Mouse (Mus musculus): Measurements from ENCODE around the gene Kifc1. TPM values are rescaled to one million over a fixed set of nuclear protein-coding genes. Genes with fewer than 3 reads are reported as not detected.

The Kifc1 gene
- polyA plus RNA-seq, 1 experiment from 2014 or later = 7.5 TPM

DNA sequence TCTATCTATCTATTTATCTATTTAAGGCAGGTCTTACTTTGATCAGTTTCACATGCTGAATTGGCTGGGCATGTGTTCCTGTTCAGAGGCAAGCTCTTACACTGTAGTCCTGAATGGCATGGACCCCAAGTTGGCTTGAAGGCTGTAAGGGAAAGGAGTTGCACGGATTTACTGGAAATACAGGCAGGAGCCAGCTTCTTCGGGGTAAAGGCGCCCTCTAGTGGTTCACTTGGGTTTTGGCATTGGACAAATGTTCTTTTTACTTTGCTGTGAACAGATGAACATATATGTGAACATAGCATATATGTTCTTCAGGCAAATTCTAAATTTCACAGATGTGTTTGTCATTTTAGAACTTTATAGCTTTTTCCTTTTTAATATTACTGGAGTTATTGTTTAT is 63.6 kb downstream of the Kifc1 start:
- no peak overlapping the region for H3K4me3 ChIP-seq (replicated peaks)
- 0% methylated on average over 3 of the region's 3 CpGs for WGBS (ENCODE audit: insufficient replicate concordance)
- ATAC-seq (ENCODE audit: insufficient read depth) = no peak
- H3K4me2 ChIP-seq = no peak overlapping the region
- no peak overlapping the region for H3K9ac ChIP-seq
- H3K36me3 ChIP-seq (replicated peaks) = peaks cover 53% of the 10 kb centered on the region
- H3K4me1 ChIP-seq (replicated peaks) = peaks cover 45% of the 10 kb centered on the region
- no peaks in the 10 kb centered on the region for H3K27me3 ChIP-seq
- H3K9me3 ChIP-seq (replicated peaks) = no peaks in the 10 kb centered on the region
- H3K27ac ChIP-seq (replicated peaks) = no peak overlapping the region

Small RNA genes lying within 50 kb of the gene (microRNA-seq; reads per million reads assigned to microRNA genes)
- gene Gm27740 = not detected

Other genes with a start within 250 kb of the Kifc1 start
- 117 and 122 TPM in 2 replicates for gene Hnrnpm, start 203.8 kb downstream of the Kifc1 start, polyA plus RNA-seq (2015; fragmentation: Nextera tagmentation; extraction: Ambion mirVana)
- gene March2, start 172.0 kb downstream of the Kifc1 start, polyA plus RNA-seq (2015; fragmentation: Nextera tagmentation; extraction: Ambion mirVana) = 274 and 311 TPM in 2 replicates
- 111 and 116 TPM in 2 replicates for gene Rab11b, start 130.1 kb downstream of the Kifc1 start, polyA plus RNA-seq (2015; fragmentation: Nextera tagmentation; extraction: Ambion mirVana)
- gene Angptl4, start 108.8 kb downstream of the Kifc1 start, polyA plus RNA-seq (2015; fragmentation: Nextera tagmentation; extraction: Ambion mirVana) = 23.0 and 27.6 TPM in 2 replicates
- gene Kank3, start 80.1 kb downstream of the Kifc1 start, polyA plus RNA-seq (2015; fragmentation: Nextera tagmentation; extraction: Ambion mirVana) = 10.4 and 12.8 TPM in 2 replicates
- 356 and 444 TPM in 2 replicates for gene Rps28, start 66.1 kb downstream of the Kifc1 start, polyA plus RNA-seq (2015; fragmentation: Nextera tagmentation; extraction: Ambion mirVana)
- 240 and 251 TPM in 2 replicates for gene Ndufa7, start 66.1 kb downstream of the Kifc1 start, polyA plus RNA-seq (2015; fragmentation: Nextera tagmentation; extraction: Ambion mirVana)
- 14.4 and 14.7 TPM in 2 replicates for gene Cd320, start 47.6 kb downstream of the Kifc1 start, polyA plus RNA-seq (2015; fragmentation: Nextera tagmentation; extraction: Ambion mirVana)
- not detected in 2 replicates for gene Gm7029, start 16.8 kb downstream of the Kifc1 start, polyA plus RNA-seq (2015; fragmentation: Nextera tagmentation; extraction: Ambion mirVana)
- gene Platr17, start 14.5 kb upstream of the Kifc1 start, polyA plus RNA-seq (2015; fragmentation: Nextera tagmentation; extraction: Ambion mirVana) = 0.35 and 0.38 TPM in 2 replicates
- gene Daxx, start 18.8 kb upstream of the Kifc1 start, polyA plus RNA-seq (2015; fragmentation: Nextera tagmentation; extraction: Ambion mirVana) = 18.7 and 20.4 TPM in 2 replicates
- gene Tapbp, start 25.2 kb upstream of the Kifc1 start, polyA plus RNA-seq (2015; fragmentation: Nextera tagmentation; extraction: Ambion mirVana) = 33.3 and 35.7 TPM in 2 replicates
- 8.2 and 9.8 TPM in 2 replicates for gene Zbtb22, start 25.2 kb upstream of the Kifc1 start, polyA plus RNA-seq (2015; fragmentation: Nextera tagmentation; extraction: Ambion mirVana)
- gene Rgl2, start 38.9 kb upstream of the Kifc1 start, polyA plus RNA-seq (2015; fragmentation: Nextera tagmentation; extraction: Ambion mirVana) = 8.2 and 10.2 TPM in 2 replicates
- 89.6 and 96.8 TPM in 2 replicates for gene Pfdn6, start 49.7 kb upstream of the Kifc1 start, polyA plus RNA-seq (2015; fragmentation: Nextera tagmentation; extraction: Ambion mirVana)
- gene Wdr46, start 50.0 kb upstream of the Kifc1 start, polyA plus RNA-seq (2015; fragmentation: Nextera tagmentation; extraction: Ambion mirVana) = 18.4 and 19.3 TPM in 2 replicates
- 2.4 and 2.5 TPM in 2 replicates for gene B3galt4, start 60.8 kb upstream of the Kifc1 start, polyA plus RNA-seq (2015; fragmentation: Nextera tagmentation; extraction: Ambion mirVana)
- gene Vps52, start 65.2 kb upstream of the Kifc1 start, polyA plus RNA-seq (2015; fragmentation: Nextera tagmentation; extraction: Ambion mirVana) = 23.3 and 24.6 TPM in 2 replicates
- 939 and 1,010 TPM in 2 replicates for gene Rps18, start 65.3 kb upstream of the Kifc1 start, polyA plus RNA-seq (2015; fragmentation: Nextera tagmentation; extraction: Ambion mirVana)
- 123 and 165 TPM in 2 replicates for gene H2-K1, start 109.7 kb upstream of the Kifc1 start, polyA plus RNA-seq (2015; fragmentation: Nextera tagmentation; extraction: Ambion mirVana)
- 5.5 and 7.2 TPM in 2 replicates for gene Ring1, start 134.0 kb upstream of the Kifc1 start, polyA plus RNA-seq (2015; fragmentation: Nextera tagmentation; extraction: Ambion mirVana)
- 30.7 and 37.0 TPM in 2 replicates for gene H2-Ke6, start 137.4 kb upstream of the Kifc1 start, polyA plus RNA-seq (2015; fragmentation: Nextera tagmentation; extraction: Ambion mirVana)
- 56.3 and 68.5 TPM in 2 replicates for gene Slc39a7, start 141.0 kb upstream of the Kifc1 start, polyA plus RNA-seq (2015; fragmentation: Nextera tagmentation; extraction: Ambion mirVana)
- gene Rxrb, start 141.2 kb upstream of the Kifc1 start, polyA plus RNA-seq (2015; fragmentation: Nextera tagmentation; extraction: Ambion mirVana) = 16.7 and 19.3 TPM in 2 replicates
- 0.59 and 0.79 TPM in 2 replicates for gene Col11a2, start 148.8 kb upstream of the Kifc1 start, polyA plus RNA-seq (2015; fragmentation: Nextera tagmentation; extraction: Ambion mirVana)
- gene H2-Oa, start 201.7 kb upstream of the Kifc1 start, polyA plus RNA-seq (2015; fragmentation: Nextera tagmentation; extraction: Ambion mirVana) = 0.17 and 0.40 TPM in 2 replicates
- gene H2-DMa, start 228.9 kb upstream of the Kifc1 start, polyA plus RNA-seq (2015; fragmentation: Nextera tagmentation; extraction: Ambion mirVana) = 6.4 TPM in 2 replicates
- 37.8 and 40.1 TPM in 2 replicates for gene Brd2, start 232.0 kb upstream of the Kifc1 start, polyA plus RNA-seq (2015; fragmentation: Nextera tagmentation; extraction: Ambion mirVana)

All from liver, embryonic 15.5 days (tissue).